Mouse (Mus musculus): Measurements from ENCODE around the gene Chid1.

- no peak for TF ChIP-seq CTCF (IDR thresholded peaks at IDR 0.05; ENCODE audit: control insufficient read depth, insufficient read depth, insufficient replicate concordance, low read depth, low read length)
- TF ChIP-seq POLR2A (IDR thresholded peaks at IDR 0.05; ENCODE audit: control insufficient read depth, low read depth, low read length), result no peak
Measured at GRCm38 (mm10) chr7:141451928-141452327, 87.7 kb downstream of the Chid1 start.

All from testis, adult 2 months (tissue).